Mouse (Mus musculus) forebrain, embryonic 16.5 days (tissue): ENCODE data around the gene Esx1. TPM values are rescaled to one million over a fixed set of nuclear protein-coding genes. Genes with fewer than 3 reads are reported as not detected.

Experiments
- ATAC-seq: fragments of 200-750 bp; cut with Nextera tagmentation; 2 replicates; pipeline ENCODE4 v1.8.0; 2017; ENCODE audit warnings: mild to moderate bottlenecking, moderate library complexity
- H3K27ac ChIP-seq: fragments of 300-500 bp; sonication (generic); 2 replicates; pipeline ENCODE4 v1.5.1; 2014; ENCODE audit warnings: low read length, control low read depth
- H3K27me3 ChIP-seq: fragments of 300-500 bp; sonication (generic); replicated peaks from 2 replicates; pipeline ENCODE4 v1.6.1; 2014; ENCODE audit warnings: low read length; ENCODE audit not compliant: control insufficient read depth, insufficient read depth
- H3K36me3 ChIP-seq: fragments of 300-500 bp; sonication (generic); 2 replicates; pipeline ENCODE4 v1.6.1; 2014; ENCODE audit not compliant: control insufficient read depth, insufficient read depth
- H3K4me1 ChIP-seq: fragments of 300-500 bp; sonication (generic); replicated peaks from 2 replicates; pipeline ENCODE4 v1.6.1; 2014; ENCODE audit warnings: low read length; ENCODE audit not compliant: control insufficient read depth, insufficient read depth
- H3K4me2 ChIP-seq: fragments of 300-500 bp; sonication (generic); 2 replicates; pipeline ENCODE4 v1.6.1; 2014; ENCODE audit warnings: mild to moderate bottlenecking, low read length, control low read depth
- H3K4me3 ChIP-seq: fragments of 300-500 bp; sonication (generic); replicated peaks from 2 replicates; pipeline ENCODE4 v1.5.1; 2014; ENCODE audit warnings: mild to moderate bottlenecking, low read length, control low read depth
- H3K9ac ChIP-seq: fragments of 300-500 bp; sonication (generic); replicated peaks from 2 replicates; pipeline ENCODE4 v1.6.1; 2014; ENCODE audit warnings: low read depth, low read length, control low read depth
- H3K9me3 ChIP-seq: fragments of 300-500 bp; sonication (generic); 2 replicates; pipeline ENCODE4 v1.6.1; 2016; ENCODE audit warnings: low read length; ENCODE audit not compliant: control insufficient read depth
- WGBS: fragments of 180-500 bp; shearing (Covaris S2); extraction: QIAGEN DNeasy Blood & Tissue Kit; methylation state at CpG from one replicate; pipeline ENCODE4 v1.1.7; 2014; 5-methylcytosine and 5-hydroxymethylcytosine counted together
- polyA plus RNA-seq: library from polyadenylated mRNA; unstranded; fragments of >200 nt; fragmentation: Nextera tagmentation; extraction: Ambion mirVana; gene quantifications from 2 replicates; pipeline ENCODE4 v1.2.1, GENCODE M21; 2015

Gene Esx1
- polyA plus RNA-seq, 1 experiment from 2014 or later, result not detected

- H3K4me2 ChIP-seq, result no peak overlapping the region
- no peak overlapping the region for H3K4me3 ChIP-seq
- no peaks in the 10 kb centered on the region for H3K36me3 ChIP-seq
- no peak overlapping the region for H3K27ac ChIP-seq
- no peak overlapping the region for H3K9ac ChIP-seq
- no peaks in the 10 kb centered on the region for H3K9me3 ChIP-seq
- WGBS, result 16% methylated on average over 6 of the region's 6 CpGs
- no peaks in the 10 kb centered on the region for H3K4me1 ChIP-seq
- no peaks in the 10 kb centered on the region for H3K27me3 ChIP-seq
- ATAC-seq, result peak; percentile 54; the same call in 1 of the 2 replicates
Observed at GRCm38 (mm10) chrX:137141669-137142068, 19.8 kb upstream of the Esx1 start.

- Histone ChIP-seq H3K4me1 (no peaks in the 10 kb centered on the region), H3K27me3 (peaks cover 28% of the 10 kb centered on the region), H3K4me2 (no peak overlapping the region), H3K9me3 (no peaks in the 10 kb centered on the region; the same call in 1 of the 2 replicates), H3K36me3 (no peaks in the 10 kb centered on the region), H3K4me3 (no peak overlapping the region), H3K9ac (no peak overlapping the region), H3K27ac (no peak overlapping the region)
- ATAC-seq, result no peak
- WGBS, result 17% methylated on average over 16 of the region's 17 CpGs
Observed at GRCm38 (mm10) chrX:137127542-137127941, 5.7 kb upstream of the Esx1 start.

- ATAC-seq, result no peak
- Histone ChIP-seq H3K4me3 (0 out of 2 replicates have a peak overlapping the region, but pooled peaks have one; percentile 3), H3K4me2 (peak overlapping the region; percentile 21), H3K27ac (no peak overlapping the region), H3K36me3 (no peaks in the 10 kb centered on the region), H3K27me3 (peaks cover 49% of the 10 kb centered on the region), H3K9ac (no peak overlapping the region), H3K9me3 (no peaks in the 10 kb centered on the region; the same call in 1 of the 2 replicates), H3K4me1 (peaks cover 7% of the 10 kb centered on the region; the same call in 1 of the 2 replicates)
- WGBS, result 21% methylated on average over 52 of the region's 52 CpGs
Observed at GRCm38 (mm10) chrX:137119675-137120423, 2.0 kb downstream of the Esx1 start.

GRCm38 (mm10) chrX:137118097-137118746, 3.7 kb downstream of the Esx1 start:
- Histone ChIP-seq H3K4me3 (no peak overlapping the region), H3K9ac (no peak overlapping the region), H3K4me1 (peaks cover 7% of the 10 kb centered on the region; the same call in 1 of the 2 replicates), H3K27ac (no peak overlapping the region), H3K36me3 (no peaks in the 10 kb centered on the region), H3K27me3 (peaks cover 50% of the 10 kb centered on the region), H3K9me3 (no peaks in the 10 kb centered on the region), H3K4me2 (no peak overlapping the region)
- ATAC-seq, result peak; percentile 68
- WGBS, result 22% methylated on average over 35 of the region's 40 CpGs

GRCm38 (mm10) chrX:137106498-137106897, 15.4 kb downstream of the Esx1 start:
- H3K4me2 ChIP-seq, result no peak overlapping the region
- 22% methylated on average over 12 of the region's 13 CpGs for WGBS

GRCm38 (mm10) chrX:137104531-137104930, 17.4 kb downstream of the Esx1 start:
- Histone ChIP-seq H3K9me3 (no peaks in the 10 kb centered on the region), H3K4me2 (no peak overlapping the region), H3K9ac (no peak overlapping the region), H3K27ac (no peak overlapping the region), H3K4me3 (no peak overlapping the region), H3K27me3 (peaks cover 28% of the 10 kb centered on the region), H3K36me3 (no peaks in the 10 kb centered on the region), H3K4me1 (no peaks in the 10 kb centered on the region)
- ATAC-seq, result no peak
- WGBS, result 17% methylated on average over 25 of the region's 25 CpGs

More at GRCm38 (mm10) chrX:137106498-137106897, 15.4 kb downstream of the Esx1 start:
- Histone ChIP-seq H3K4me1 (no peaks in the 10 kb centered on the region), H3K27ac (no peak overlapping the region), H3K27me3 (peaks cover 28% of the 10 kb centered on the region), H3K36me3 (no peaks in the 10 kb centered on the region), H3K4me3 (no peak overlapping the region), H3K9me3 (no peaks in the 10 kb centered on the region), H3K9ac (no peak overlapping the region)
- ATAC-seq, result no peak

Other genes with a start within 250 kb of the Esx1 start
- gene H2bfm, start 194.8 kb downstream of the Esx1 start, polyA plus RNA-seq, result not detected in 2 replicates
- gene Tmsb15b2, start 146.6 kb downstream of the Esx1 start, polyA plus RNA-seq, result 119 and 142 TPM in 2 replicates
- 7.6 and 11.0 TPM in 2 replicates for gene Tmsb15l, start 145.2 kb downstream of the Esx1 start, polyA plus RNA-seq
- 55.3 and 64.4 TPM in 2 replicates for gene Tmsb15b1, start 145.2 kb downstream of the Esx1 start, polyA plus RNA-seq
- gene Zcchc18, start 128.9 kb downstream of the Esx1 start, polyA plus RNA-seq, result 315 and 386 TPM in 2 replicates
- 16.2 and 17.2 TPM in 2 replicates for gene Slc25a53, start 83.8 kb downstream of the Esx1 start, polyA plus RNA-seq
- 7.1 and 7.3 TPM in 2 replicates for gene Fam199x, start 72.5 kb downstream of the Esx1 start, polyA plus RNA-seq